Mouse (Mus musculus) CD4-positive naive resting alpha-beta T cell, adult 76 days (primary cell): ENCODE measurements around the gene Brd3os. TPM values are rescaled to one million over a fixed set of nuclear protein-coding genes. Genes with fewer than 3 reads are reported as not detected.

Source experiments
- total RNA-seq: library from RNA; stranded (reverse); gene quantifications from one replicate; pipeline ENCODE4 v1.2.4, GENCODE M21; 2023

Brd3os gene
- total RNA-seq = not detected

GRCm38 (mm10) chr2:27441767-27442707 lies at the start of gene Brd3os:
Gene Brd3os (plus strand): TSS chr2:27442324.

GRCm38 (mm10) chr2:27426855-27427457 lies 15.2 kb upstream of the Brd3os start, which contains the start of gene Vav2:
Gene Vav2 (minus strand): TSS chr2:27427033.

Other genes with a start within 250 kb of the Brd3os start
- 0.35 TPM for gene Sardh, start 194.0 kb upstream of the Brd3os start, total RNA-seq
- gene Vav2, start 15.3 kb upstream of the Brd3os start, total RNA-seq = 21.3 TPM
- 21.3 TPM for gene Brd3, start 65.3 kb downstream of the Brd3os start, total RNA-seq
- gene Wdr5, start 72.8 kb downstream of the Brd3os start, total RNA-seq = 39.5 TPM
- 10.3 TPM for gene Rxra, start 234.1 kb downstream of the Brd3os start, total RNA-seq